Mouse (Mus musculus) CD8-positive naive resting alpha-beta T cell, adult 57 days (primary cell): ENCODE results near the gene Cyp2c55. TPM values are rescaled to one million over a fixed set of nuclear protein-coding genes. Genes with fewer than 3 reads are reported as not detected.

ENCODE experiments used
- total RNA-seq: library from RNA; stranded (reverse); gene quantifications from one replicate; pipeline ENCODE4 v1.2.4, GENCODE M21; 2023

Cyp2c55 gene
- not detected for total RNA-seq

GRCm38 (mm10) chr19:39006715-39007114, at the start of gene Cyp2c55:
Gene Cyp2c55 (plus strand): TSS chr19:39007019.

GRCm38 (mm10) chr19:39060719-39061118, 53.9 kb downstream of the Cyp2c55 start, which contains the start of gene Cyp2c65:
Gene Cyp2c65 (plus strand): TSS chr19:39061015.

Other genes starting within 250 kb of the Cyp2c55 start
- 20.9 TPM for gene Noc3l, start 187.8 kb upstream of the Cyp2c55 start, total RNA-seq
- gene Tbc1d12, start 170.4 kb upstream of the Cyp2c55 start, total RNA-seq = 2.2 TPM
- 9.4 TPM for gene Hells, start 76.1 kb upstream of the Cyp2c55 start, total RNA-seq
- gene Cyp2c65, start 54.0 kb downstream of the Cyp2c55 start, total RNA-seq = not detected
- gene Cyp2c66, start 106.9 kb downstream of the Cyp2c55 start, total RNA-seq = not detected